Mouse (Mus musculus): Measurements from ENCODE around the gene Tpbpa. TPM values are rescaled to one million over a fixed set of nuclear protein-coding genes. Genes with fewer than 3 reads are reported as not detected.

Tpbpa gene
- polyA plus RNA-seq, 1 experiment from 2014 or later: not detected

Other genes with a start within 250 kb of the Tpbpa start
- gene BC051665, start 155.6 kb downstream of the Tpbpa start, polyA plus RNA-seq (2015; fragmentation: Nextera tagmentation; extraction: Ambion mirVana): not detected in 2 replicates
- gene Ctsll3, start 139.1 kb downstream of the Tpbpa start, polyA plus RNA-seq (2015; fragmentation: Nextera tagmentation; extraction: Ambion mirVana): not detected in 2 replicates
- gene 4930486L24Rik, start 77.5 kb downstream of the Tpbpa start, polyA plus RNA-seq (2015; fragmentation: Nextera tagmentation; extraction: Ambion mirVana): 0.39 and 0.42 TPM in 2 replicates
- not detected in 2 replicates for gene Gm49392, start 45.1 kb downstream of the Tpbpa start, polyA plus RNA-seq (2015; fragmentation: Nextera tagmentation; extraction: Ambion mirVana)
- gene Ctla2b, start 44.5 kb downstream of the Tpbpa start, polyA plus RNA-seq (2015; fragmentation: Nextera tagmentation; extraction: Ambion mirVana): 1.5 and 5.0 TPM in 2 replicates
- not detected in 2 replicates for gene Tpbpb, start 37.1 kb downstream of the Tpbpa start, polyA plus RNA-seq (2015; fragmentation: Nextera tagmentation; extraction: Ambion mirVana)
- not detected in 2 replicates for gene Gm49393, start 6.4 kb downstream of the Tpbpa start, polyA plus RNA-seq (2015; fragmentation: Nextera tagmentation; extraction: Ambion mirVana)
- 1.3 and 2.8 TPM in 2 replicates for gene Gm49391, start 5.4 kb downstream of the Tpbpa start, polyA plus RNA-seq (2015; fragmentation: Nextera tagmentation; extraction: Ambion mirVana)
- 19.2 and 23.0 TPM in 2 replicates for gene Ctla2a, start 5.4 kb downstream of the Tpbpa start, polyA plus RNA-seq (2015; fragmentation: Nextera tagmentation; extraction: Ambion mirVana)
- gene Ctsj, start 64.0 kb upstream of the Tpbpa start, polyA plus RNA-seq (2015; fragmentation: Nextera tagmentation; extraction: Ambion mirVana): not detected in 2 replicates
- gene Ctsq, start 98.6 kb upstream of the Tpbpa start, polyA plus RNA-seq (2015; fragmentation: Nextera tagmentation; extraction: Ambion mirVana): not detected in 2 replicates
- gene Ctsr, start 222.3 kb upstream of the Tpbpa start, polyA plus RNA-seq (2015; fragmentation: Nextera tagmentation; extraction: Ambion mirVana): not detected in 2 replicates